Mouse (Mus musculus) Patski (cell line): ENCODE results near the gene Ccdc63. TPM values are rescaled to one million over a fixed set of nuclear protein-coding genes. Genes with fewer than 3 reads are reported as not detected.

Source experiments
- ATAC-seq: fragments of 100-300 bp; one replicate; pipeline ENCODE4 v1.8.0; 2021
- CTCF ChIA-PET: fragments of 350-600 bp; sonication (Branson Sonifier 250); formaldehyde crosslinking; loops from one replicate; lab custom pipeline; 2022; ENCODE audit warnings: inconsistent platforms; lab: Charles Lee
- POLR2A ChIA-PET: fragments of 350-600 bp; sonication (Branson Sonifier 250); formaldehyde crosslinking; loops from one replicate; lab custom pipeline; 2022; ENCODE audit warnings: antibody characterized with exemption, inconsistent platforms; lab: Charles Lee
- DNase-seq: peaks from one replicate; pipeline ENCODE4 v3.0.0-alpha.2; 2011; ENCODE audit warnings: low read depth, low spot score
- H3K27me3 ChIP-seq: fragments of 371-371 bp; one replicate; pipeline ENCODE4 v1.5.1; 2021
- CTCF ChIP-seq: fragments of 100-300 bp; IDR thresholded peaks from one replicate; pipeline ENCODE4 v1.5.1; 2021
- in situ Hi-C: fragments of 300-500 bp; cut with MboI; formaldehyde crosslinking; loops from 3 replicates; pipeline ENCODE4 v1.11.1; 2018; ENCODE audit warnings: low pct_unique_long_range_greater_than_20kb, mixed read lengths
- polyA plus RNA-seq: library from polyadenylated mRNA; unstranded; gene quantifications from one replicate; pipeline ENCODE4 v1.2.3, GENCODE M21; 2021

Ccdc63 gene
- polyA plus RNA-seq, 1 experiment from 2014 or later, result not detected

- peaks cover 19% of the 10 kb centered on the region for H3K27me3 ChIP-seq
- ATAC-seq, result no peak
- ChIA-PET CTCF (no interaction called here), POLR2A (no interaction called here)
- TF ChIP-seq CTCF, result no peak
- in situ Hi-C loops, result no loop called here
- no peak for DNase-seq
These were observed 46.9 kb downstream of the Ccdc63 start for GRCm38 (mm10) chr5:122093734-122094133.

GRCm38 (mm10) chr5:122092794-122093193, 47.8 kb downstream of the Ccdc63 start:
- ATAC-seq (no peak), DNase-seq (no peak)
- in situ Hi-C loops, result no loop called here
- peaks cover 19% of the 10 kb centered on the region for H3K27me3 ChIP-seq
- POLR2A ChIA-PET, result interaction anchor here (0.5 kb wide), 1 partner anchor 75 kb away, joined by 3 read pairs; no protein-coding TSS in a partner anchor
- CTCF ChIA-PET, result no interaction called here
- no peak for TF ChIP-seq CTCF

GRCm38 (mm10) chr5:122091070-122091469, 49.6 kb downstream of the Ccdc63 start:
- POLR2A ChIA-PET, result no interaction called here
- CTCF ChIA-PET, result interaction anchor here (1.0 to 1.8 kb wide), 3 partner anchors 12 to 111 kb away, joined by 3 to 4 read pairs (median 3); no protein-coding TSS in a partner anchor
- ATAC-seq (no peak), DNase-seq (no peak)
- TF ChIP-seq CTCF, result peak; percentile 94
- in situ Hi-C loops, result no loop called here
- peaks cover 12% of the 10 kb centered on the region for H3K27me3 ChIP-seq

DNA sequence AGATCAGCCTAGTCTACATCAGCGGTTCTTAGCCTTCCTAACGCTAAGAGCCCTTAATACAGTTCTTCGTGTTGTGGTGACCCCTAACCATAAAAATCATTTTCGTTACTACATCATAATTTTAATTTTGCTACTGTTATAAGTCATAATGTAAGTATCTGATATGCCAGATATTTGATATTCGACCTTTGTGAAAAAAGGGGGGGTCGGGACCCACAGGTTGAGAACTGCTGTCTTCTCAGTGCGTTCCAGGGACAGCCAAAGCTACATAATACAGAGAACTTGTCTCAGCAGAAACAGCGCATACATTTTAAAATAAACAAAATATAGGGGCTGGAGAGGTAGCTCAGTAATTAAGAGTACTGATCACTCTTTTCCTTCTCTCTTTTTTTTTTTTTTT, 51.0 kb downstream of the Ccdc63 start:
- no peak for TF ChIP-seq CTCF
- ATAC-seq (no peak), DNase-seq (no peak)
- in situ Hi-C loops, result loop anchor here (5.0 kb wide), 2 partner anchors 142 to 217 kb away; no protein-coding TSS in a partner anchor
- peaks cover 10% of the 10 kb centered on the region for H3K27me3 ChIP-seq
- POLR2A ChIA-PET, result interaction anchor here (0.6 kb wide), 1 partner anchor 95 kb away, joined by 3 read pairs; no protein-coding TSS in a partner anchor
- CTCF ChIA-PET, result interaction anchor here (0.7 to 2.0 kb wide), 7 partner anchors 14 to 218 kb away, joined by 3 to 10 read pairs (median 5); no protein-coding TSS in a partner anchor

DNA sequence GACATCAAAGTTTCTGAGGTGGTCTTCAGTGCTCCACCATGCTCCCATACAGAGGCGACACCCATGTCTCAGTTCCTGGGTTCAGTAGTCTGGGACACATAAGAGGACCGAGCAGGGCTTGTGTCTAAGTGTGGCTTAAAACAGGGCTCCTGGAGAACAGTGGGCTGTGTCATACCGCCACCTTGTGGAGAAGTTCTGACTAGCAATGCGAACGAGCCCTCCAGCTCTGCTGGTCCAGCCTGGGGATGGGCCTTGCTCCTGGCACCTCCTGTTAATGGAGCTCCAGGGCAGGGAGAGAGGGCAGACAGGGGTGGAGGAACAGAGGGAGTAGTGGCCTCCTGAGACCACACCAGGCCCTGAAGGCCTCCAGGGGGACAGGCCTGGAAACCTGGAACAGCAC, 51.7 kb downstream of the Ccdc63 start:
- CTCF ChIA-PET, result interaction anchor here (0.7 to 2.0 kb wide), 7 partner anchors 15 to 217 kb away, joined by 3 to 10 read pairs (median 5); no protein-coding TSS in a partner anchor
- in situ Hi-C loops, result loop anchor here (5.0 kb wide), 2 partner anchors 142 to 217 kb away; no protein-coding TSS in a partner anchor

DNA sequence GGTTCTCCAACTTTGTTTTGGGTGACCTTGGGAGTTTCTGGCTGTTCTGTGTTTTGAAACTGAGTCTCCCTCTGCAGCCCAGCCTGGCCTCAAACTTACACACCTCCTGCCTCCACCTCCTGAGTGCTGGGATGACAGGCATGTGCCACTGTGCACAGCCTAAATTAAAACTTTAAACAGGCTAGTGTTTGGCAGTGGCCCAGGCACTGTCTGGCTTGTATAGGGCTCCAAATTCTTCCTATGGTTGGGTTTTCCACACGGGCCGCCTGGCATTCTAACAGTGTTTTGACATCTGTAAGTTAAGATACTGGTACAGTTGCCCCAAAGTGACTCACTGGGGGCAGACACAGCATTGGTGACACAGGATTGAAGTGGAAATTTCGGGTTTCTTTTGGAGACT, 54.5 kb downstream of the Ccdc63 start:
- no peak for ATAC-seq
- CTCF ChIA-PET, result no interaction called here
- POLR2A ChIA-PET, result no interaction called here
- no peak for DNase-seq
- no peak for TF ChIP-seq CTCF
- in situ Hi-C loops, result loop anchor here (5.0 kb wide), 2 partner anchors 139 to 214 kb away; no protein-coding TSS in a partner anchor
- peaks cover 3% of the 10 kb centered on the region for H3K27me3 ChIP-seq

More for the DNA sequence above, 51.7 kb downstream of the Ccdc63 start:
- peak; percentile 42 for DNase-seq
- H3K27me3 ChIP-seq, result peaks cover 4% of the 10 kb centered on the region
- ATAC-seq, result peak; percentile 56
- POLR2A ChIA-PET, result no interaction called here
- TF ChIP-seq CTCF, result peak; percentile 97

DNA sequence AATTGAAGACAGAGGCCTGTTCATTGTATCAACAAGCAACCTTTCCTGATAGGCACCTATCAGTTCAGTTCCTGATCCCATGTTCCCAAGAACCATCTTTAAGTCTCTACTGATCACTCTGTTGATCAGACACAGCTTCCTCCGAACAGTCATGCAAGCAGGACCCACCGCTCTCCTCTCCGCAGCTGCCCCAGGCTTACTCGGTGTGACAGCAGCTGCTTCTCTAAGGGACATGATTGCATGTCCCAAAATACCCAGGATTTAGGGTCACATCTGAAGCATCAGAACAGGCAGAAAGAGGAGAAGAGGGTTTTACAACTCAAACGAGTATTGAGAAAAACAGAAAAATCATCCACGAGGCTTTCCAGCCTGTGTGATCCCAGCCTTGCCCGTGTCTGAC, 55.3 kb downstream of the Ccdc63 start:
- in situ Hi-C loops, result loop anchor here (5.0 kb wide), 2 partner anchors 138 to 213 kb away; no protein-coding TSS in a partner anchor
- DNase-seq (no peak), ATAC-seq (no peak)
- no peak for TF ChIP-seq CTCF
- H3K27me3 ChIP-seq, result peaks cover 3% of the 10 kb centered on the region
- CTCF ChIA-PET, result no interaction called here
- POLR2A ChIA-PET, result no interaction called here

- DNase-seq (no peak), ATAC-seq (no peak)
- peaks cover 3% of the 10 kb centered on the region for H3K27me3 ChIP-seq
- no peak for TF ChIP-seq CTCF
- POLR2A ChIA-PET, result no interaction called here
- in situ Hi-C loops, result no loop called here
- CTCF ChIA-PET, result no interaction called here
These were observed 56.2 kb downstream of the Ccdc63 start for GRCm38 (mm10) chr5:122084470-122084869.

DNA sequence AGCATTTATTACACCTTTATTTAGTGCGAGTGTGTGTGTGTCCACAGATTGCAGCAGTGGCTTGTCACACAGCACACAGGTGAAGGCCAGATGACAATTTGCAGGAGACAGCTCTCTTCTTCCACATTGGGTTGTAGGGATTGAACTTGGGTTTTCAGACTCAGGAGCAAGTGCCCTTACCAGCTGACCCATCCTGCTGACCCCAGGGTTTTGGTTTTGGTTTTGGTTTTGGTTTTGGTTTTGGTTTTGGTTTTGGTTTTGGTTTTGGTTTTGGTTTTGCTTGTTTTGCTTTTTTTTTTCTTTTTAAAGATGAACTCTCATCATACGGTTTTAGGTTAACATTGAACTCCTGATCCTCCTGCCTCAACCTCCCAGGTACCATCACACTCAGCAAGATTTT, 57.3 kb downstream of the Ccdc63 start:
- in situ Hi-C loops, result no loop called here
- ChIA-PET CTCF (no interaction called here), POLR2A (no interaction called here)
- TF ChIP-seq CTCF, result no peak
- peaks cover 3% of the 10 kb centered on the region for H3K27me3 ChIP-seq
- DNase-seq (no peak), ATAC-seq (no peak)

- TF ChIP-seq CTCF, result no peak
- POLR2A ChIA-PET, result no interaction called here
- H3K27me3 ChIP-seq, result peaks cover 3% of the 10 kb centered on the region
- in situ Hi-C loops, result no loop called here
- DNase-seq (no peak), ATAC-seq (no peak)
- CTCF ChIA-PET, result interaction anchor here (1.4 kb wide), 1 partner anchor 22 kb away, joined by 4 read pairs; no protein-coding TSS in a partner anchor
These were observed 59.2 kb downstream of the Ccdc63 start for GRCm38 (mm10) chr5:122081471-122081870.

GRCm38 (mm10) chr5:122080930-122081329, 59.7 kb downstream of the Ccdc63 start:
- POLR2A ChIA-PET, result no interaction called here
- in situ Hi-C loops, result no loop called here
- CTCF ChIA-PET, result no interaction called here
- peaks cover 3% of the 10 kb centered on the region for H3K27me3 ChIP-seq
- no peak for DNase-seq
- TF ChIP-seq CTCF, result no peak
- no peak for ATAC-seq
